Comparison of ENCODE assay signal across 8 mouse cellular contexts in genomic region chr19:46522433-46523044, GRCm38 (mm10). TPM values are rescaled to one million over a fixed set of nuclear protein-coding genes. Genes with fewer than 3 reads are reported as not detected.
DNase-seq lines count a peak whose midpoint lies in the region; ATAC-seq and TF ChIP-seq lines count a peak whose summit lies in the region.

No protein-coding gene starts in this region.

- H3K27ac ChIP-seq in hindbrain, embryonic 10.5 days: peak overlapping the region; percentile 72
- H3K27ac ChIP-seq in hindbrain, embryonic 12.5 days: no peak overlapping the region
- H3K27ac ChIP-seq in ES-Bruce4 (ENCODE audit: insufficient read depth, low read length): peak overlapping the region; percentile 26; the same call in 1 of the 2 replicates

- H3K4me2 ChIP-seq in hindbrain, embryonic 12.5 days (replicated peaks): no peak overlapping the region; the same call in 1 of the 2 replicates

- no peaks in the 10 kb centered on the region for H3K36me3 ChIP-seq in hindbrain, embryonic 10.5 days
- H3K36me3 ChIP-seq in hindbrain, embryonic 12.5 days: no peaks in the 10 kb centered on the region
- H3K36me3 ChIP-seq in ES-Bruce4 (ENCODE audit: control insufficient read depth, insufficient read depth, low read length, poor library complexity, severe bottlenecking): no peaks in the 10 kb centered on the region

- no peaks in the 10 kb centered on the region for H3K27me3 ChIP-seq in hindbrain, embryonic 10.5 days (ENCODE audit: insufficient read depth, poor library complexity, severe bottlenecking)
- H3K27me3 ChIP-seq in hindbrain, embryonic 12.5 days: no peaks in the 10 kb centered on the region
- H3K27me3 ChIP-seq in ES-Bruce4 (ENCODE audit: control insufficient read depth, insufficient read depth, low read length, poor library complexity, severe bottlenecking): no peaks in the 10 kb centered on the region

- no peak for DNase-seq in hindbrain, embryonic 10.5 days (ENCODE audit: low spot score)
- peak; percentile 64 for DNase-seq in lung, postnatal 10 days
- no peak for DNase-seq in layer of hippocampus, adult 9-10 months (ENCODE audit: low spot score)
- DNase-seq in cerebellum, adult 11-12 months: no peak
- no peak for DNase-seq in cerebellum, adult 9-11 months

- TF ChIP-seq CTCF in ES-Bruce4 (IDR thresholded peaks at IDR 0.05; ENCODE audit: low read depth, low read length): no peak

- WGBS in hindbrain, embryonic 10.5 days: 46% methylated on average over 15 of the region's 15 CpGs
- WGBS in hindbrain, embryonic 12.5 days: 40% methylated on average over 15 of the region's 15 CpGs

- no peak for TF ChIP-seq POLR2A in ES-Bruce4 (IDR thresholded peaks at IDR 0.05; ENCODE audit: insufficient read depth, low read length)

- TF ChIP-seq EP300 in ES-Bruce4 (IDR thresholded peaks at IDR 0.05; ENCODE audit: insufficient read depth, low read depth, low read length): no peak

- H3K4me3 ChIP-seq in hindbrain, embryonic 10.5 days: no peak overlapping the region
- H3K4me3 ChIP-seq in hindbrain, embryonic 12.5 days: no peak overlapping the region
- H3K4me3 ChIP-seq in ES-Bruce4 (ENCODE audit: low read depth, low read length): no peak overlapping the region

- ATAC-seq in hindbrain, embryonic 12.5 days (ENCODE audit: low FRiP score): no peak
- ATAC-seq in granulocyte monocyte progenitor cell, adult 5-6 weeks (replicated peaks; ENCODE audit: poor library complexity, severe bottlenecking): peak; percentile 87

- peaks cover 91% of the 10 kb centered on the region for H3K4me1 ChIP-seq in hindbrain, embryonic 10.5 days (replicated peaks)
- H3K4me1 ChIP-seq in hindbrain, embryonic 12.5 days: peaks cover 69% of the 10 kb centered on the region
- peaks cover 14% of the 10 kb centered on the region for H3K4me1 ChIP-seq in ES-Bruce4 (ENCODE audit: control insufficient read depth, insufficient read depth, low read length)

- H3K9me3 ChIP-seq in hindbrain, embryonic 10.5 days: no peaks in the 10 kb centered on the region
- no peaks in the 10 kb centered on the region for H3K9me3 ChIP-seq in hindbrain, embryonic 12.5 days (replicated peaks)
- no peaks in the 10 kb centered on the region for H3K9me3 ChIP-seq in ES-Bruce4 (replicated peaks; ENCODE audit: control insufficient read depth, insufficient read depth, low read length, poor library complexity, severe bottlenecking)

- no peak overlapping the region for H3K9ac ChIP-seq in hindbrain, embryonic 12.5 days
- H3K9ac ChIP-seq in ES-Bruce4 (ENCODE audit: low read depth, poor library complexity, severe bottlenecking): 0 out of 2 replicates have a peak overlapping the region, but pooled peaks have one; percentile 10

RNA-seq across cellular contexts. Expression of gene Trim8, which starts 21.0 kb away (rescaled TPM):
- 26.5 and 30.0 TPM in 2 replicates for polyA plus RNA-seq in hindbrain, embryonic 10.5 days (2016; fragmentation: Nextera tagmentation; extraction: Ambion mirVana)
- 41.8 and 44.7 TPM in 2 replicates for polyA plus RNA-seq in hindbrain, embryonic 12.5 days (2016; fragmentation: Nextera tagmentation; extraction: Ambion mirVana)
- polyA plus RNA-seq in ES-Bruce4 (2011; ENCODE audit: insufficient read depth, insufficient read length, low read depth, missing spikeins): 14.2 and 16.3 TPM in 2 replicates
- total RNA-seq in granulocyte monocyte progenitor cell, adult 5-6 weeks (2014; fragmentation: Nextera tagmentation): 10.9 and 13.9 TPM in 2 replicates
- 12.2 and 13.6 TPM in 2 replicates for total RNA-seq in granulocyte monocyte progenitor cell, adult 5-6 weeks (2017)

RNA-seq across cellular contexts. Expression of gene Arl3, which starts 50.5 kb away (rescaled TPM):
- 203 and 209 TPM in 2 replicates for polyA plus RNA-seq in hindbrain, embryonic 10.5 days (2016; fragmentation: Nextera tagmentation; extraction: Ambion mirVana)
- 190 and 196 TPM in 2 replicates for polyA plus RNA-seq in hindbrain, embryonic 12.5 days (2016; fragmentation: Nextera tagmentation; extraction: Ambion mirVana)
- 91.4 and 95.8 TPM in 2 replicates for polyA plus RNA-seq in ES-Bruce4 (2011; ENCODE audit: insufficient read depth, insufficient read length, low read depth, missing spikeins)
- total RNA-seq in granulocyte monocyte progenitor cell, adult 5-6 weeks (2014; fragmentation: Nextera tagmentation): 9.9 and 23.4 TPM in 2 replicates
- 13.9 and 14.3 TPM in 2 replicates for total RNA-seq in granulocyte monocyte progenitor cell, adult 5-6 weeks (2017)

RNA-seq across cellular contexts. Expression of gene Sfxn2, which starts 50.6 kb away (rescaled TPM):
- polyA plus RNA-seq in hindbrain, embryonic 10.5 days (2016; fragmentation: Nextera tagmentation; extraction: Ambion mirVana): 12.9 and 17.9 TPM in 2 replicates
- 14.6 and 15.0 TPM in 2 replicates for polyA plus RNA-seq in hindbrain, embryonic 12.5 days (2016; fragmentation: Nextera tagmentation; extraction: Ambion mirVana)
- polyA plus RNA-seq in ES-Bruce4 (2011; ENCODE audit: insufficient read depth, insufficient read length, low read depth, missing spikeins): 6.0 and 7.3 TPM in 2 replicates
- 11.8 and 16.3 TPM in 2 replicates for total RNA-seq in granulocyte monocyte progenitor cell, adult 5-6 weeks (2014; fragmentation: Nextera tagmentation)
- total RNA-seq in granulocyte monocyte progenitor cell, adult 5-6 weeks (2017): 8.7 and 10.9 TPM in 2 replicates
